Mouse (Mus musculus) spleen, embryonic (tissue): ENCODE results near the gene Tmem132b.

Experiments
- CTCF ChIA-PET: fragments of 350-600 bp; sonication (Branson Sonifier 250); formaldehyde crosslinking; loops from one replicate; lab custom pipeline; 2022; lab: Charles Lee

Tmem132b gene

GRCm38 (mm10) chr5:125658959-125659749 is 127.6 kb downstream of the Tmem132b start:
- CTCF ChIA-PET, result no interaction called here

GRCm38 (mm10) chr5:125675623-125676022 is 144.0 kb downstream of the Tmem132b start:
- CTCF ChIA-PET, result no interaction called here

- CTCF ChIA-PET, result no interaction called here
Measured at GRCm38 (mm10) chr5:125676025-125676623, 144.6 kb downstream of the Tmem132b start.

- CTCF ChIA-PET, result no interaction called here
Measured at GRCm38 (mm10) chr5:125680889-125681288, 149.3 kb downstream of the Tmem132b start.

GRCm38 (mm10) chr5:125683491-125683890 is 151.9 kb downstream of the Tmem132b start:
- CTCF ChIA-PET, result no interaction called here

- CTCF ChIA-PET, result no interaction called here
Measured at GRCm38 (mm10) chr5:125685681-125686331, 154.2 kb downstream of the Tmem132b start.

- CTCF ChIA-PET, result no interaction called here
Measured at GRCm38 (mm10) chr5:125692538-125692937, 161.0 kb downstream of the Tmem132b start.

- CTCF ChIA-PET, result no interaction called here
Measured at GRCm38 (mm10) chr5:125699395-125699794, 167.8 kb downstream of the Tmem132b start.

GRCm38 (mm10) chr5:125700234-125700633 is 168.7 kb downstream of the Tmem132b start:
- CTCF ChIA-PET, result no interaction called here

- CTCF ChIA-PET, result no interaction called here
Measured at GRCm38 (mm10) chr5:125705379-125705778, 173.8 kb downstream of the Tmem132b start.

GRCm38 (mm10) chr5:125709160-125709559 is 177.6 kb downstream of the Tmem132b start:
- CTCF ChIA-PET, result no interaction called here

- CTCF ChIA-PET, result no interaction called here
Measured at GRCm38 (mm10) chr5:125726815-125727214, 195.2 kb downstream of the Tmem132b start.

- CTCF ChIA-PET, result no interaction called here
Measured at GRCm38 (mm10) chr5:125727436-125727835, 195.9 kb downstream of the Tmem132b start.

GRCm38 (mm10) chr5:125727936-125728335 is 196.4 kb downstream of the Tmem132b start:
- CTCF ChIA-PET, result no interaction called here

- CTCF ChIA-PET, result no interaction called here
Measured at GRCm38 (mm10) chr5:125728521-125728920, 196.9 kb downstream of the Tmem132b start.

GRCm38 (mm10) chr5:125733806-125734205 is 202.2 kb downstream of the Tmem132b start:
- CTCF ChIA-PET, result no interaction called here

GRCm38 (mm10) chr5:125737105-125737504 is 205.5 kb downstream of the Tmem132b start:
- CTCF ChIA-PET, result no interaction called here

GRCm38 (mm10) chr5:125743503-125743902 is 211.9 kb downstream of the Tmem132b start:
- CTCF ChIA-PET, result no interaction called here

- CTCF ChIA-PET, result no interaction called here
Measured at GRCm38 (mm10) chr5:125745727-125746126, 214.2 kb downstream of the Tmem132b start.

- CTCF ChIA-PET, result no interaction called here
Measured at GRCm38 (mm10) chr5:125751481-125751880, 219.9 kb downstream of the Tmem132b start.

GRCm38 (mm10) chr5:125752546-125752945 is 221.0 kb downstream of the Tmem132b start:
- CTCF ChIA-PET, result no interaction called here

- CTCF ChIA-PET, result no interaction called here
Measured at GRCm38 (mm10) chr5:125756987-125757530, 225.5 kb downstream of the Tmem132b start.
